Mouse (Mus musculus): ENCODE data around the gene Gabarapl1.

DNA sequence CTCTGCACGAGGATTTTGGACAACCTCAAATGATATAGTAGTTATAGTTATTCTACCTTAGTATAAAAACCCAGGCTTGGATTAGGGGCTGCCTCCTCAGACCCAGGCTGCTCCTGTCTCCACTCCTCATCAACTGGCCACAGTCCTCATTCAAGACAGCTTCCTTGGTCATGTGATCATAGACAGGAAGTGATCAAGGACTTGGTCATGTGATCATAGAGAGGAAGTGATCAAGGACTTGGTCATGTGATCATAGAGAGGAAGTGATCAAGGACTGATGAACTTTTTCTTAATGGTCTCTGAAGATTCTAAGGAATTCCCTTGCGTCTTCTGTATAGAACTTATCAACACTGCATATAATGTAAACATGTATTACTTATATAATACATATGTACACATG, 14.3 kb downstream of the Gabarapl1 start:
- TF ChIP-seq GATA1 (IDR thresholded peaks at IDR 0.05; ENCODE audit: low read length) (no peak), TAL1 (IDR thresholded peaks at IDR 0.05; ENCODE audit: low read length) (no peak)
